13 mouse cellular contexts compared by ENCODE assay signal in genomic region chr1:133020137-133020894, GRCm38 (mm10). TPM values are rescaled to one million over a fixed set of nuclear protein-coding genes. Genes with fewer than 3 reads are reported as not detected.
A peak's percentile ranks its signal among the peaks of the same experiment; 100 is the strongest.
DNase-seq lines count a peak whose midpoint lies in the region; ATAC-seq lines count a peak whose summit lies in the region.
"Had no signal": no experiment of that assay in that cellular context is flagged by ENCODE, and none has a peak within 500 bp of the region (broad histone marks: within the 10 kb centered on the region; RNA-seq: fewer than 3 reads in every experiment).

No protein-coding gene starts in this region.

- 59% methylated on average over 3 of the region's 3 CpGs for WGBS in liver, embryonic 13.5 days (ENCODE audit: insufficient replicate concordance)
- 65% methylated on average over 3 of the region's 3 CpGs for WGBS in forebrain, embryonic 12.5 days

- DNase-seq in heart, adult 11 months = peak; percentile 72
- DNase-seq in heart, adult 8-10 months (ENCODE audit: low spot score) = no peak
- DNase-seq in 416B (ENCODE audit: low read depth) = peak; percentile 86
- peak; percentile 85 for DNase-seq in R1 (ENCODE audit: low read depth, low spot score)
- no peak for DNase-seq in liver, embryonic 13.5 days
- no peak for DNase-seq in frontal cortex, postnatal 36 days (ENCODE audit: low spot score in 2 of 2)
- no peak for DNase-seq in kidney, postnatal 14 days
- DNase-seq: embryo, embryonic 11 days had no signal

- H3K4me3 ChIP-seq in liver, embryonic 13.5 days (replicated peaks) = no peak overlapping the region
- H3K4me3 ChIP-seq in forebrain, embryonic 12.5 days (replicated peaks) = no peak overlapping the region
- H3K4me3 ChIP-seq: hindbrain, embryonic 15.5 days; midbrain, embryonic 10.5 days; neural tube, embryonic 13.5 days had no signal

- H3K27ac ChIP-seq in liver, embryonic 13.5 days = peak overlapping the region; percentile 50
- no peak overlapping the region for H3K27ac ChIP-seq in forebrain, embryonic 12.5 days
- H3K27ac ChIP-seq: hindbrain, embryonic 15.5 days; midbrain, embryonic 10.5 days; neural tube, embryonic 13.5 days had no signal

- ATAC-seq in liver, embryonic 13.5 days (ENCODE audit: low read depth) = no peak; the same call in 1 of the 2 replicates
- ATAC-seq in forebrain, embryonic 12.5 days (ENCODE audit: low FRiP score) = no peak

- peak overlapping the region; percentile 43 for H3K9ac ChIP-seq in liver, embryonic 13.5 days
- H3K9ac ChIP-seq in forebrain, embryonic 12.5 days = no peak overlapping the region
- H3K9ac ChIP-seq: hindbrain, embryonic 15.5 days; neural tube, embryonic 13.5 days had no signal

- H3K4me1 ChIP-seq in liver, embryonic 13.5 days (replicated peaks) = peaks cover 36% of the 10 kb centered on the region
- H3K4me1 ChIP-seq in forebrain, embryonic 12.5 days = peaks cover 14% of the 10 kb centered on the region

- H3K36me3 ChIP-seq in liver, embryonic 13.5 days = peaks cover 41% of the 10 kb centered on the region
- peaks cover 33% of the 10 kb centered on the region for H3K36me3 ChIP-seq in forebrain, embryonic 12.5 days (replicated peaks)

- H3K4me2 ChIP-seq in liver, embryonic 13.5 days = 0 out of 2 replicates have a peak overlapping the region, but pooled peaks have one; percentile 23
- H3K4me2 ChIP-seq in forebrain, embryonic 12.5 days = no peak overlapping the region
- H3K4me2 ChIP-seq: heart, embryonic 11.5 days; hindbrain, embryonic 15.5 days; neural tube, embryonic 13.5 days had no signal

- H3K9me3 ChIP-seq in liver, embryonic 13.5 days (replicated peaks) = no peaks in the 10 kb centered on the region
- H3K9me3 ChIP-seq in forebrain, embryonic 12.5 days = no peaks in the 10 kb centered on the region
- H3K9me3 ChIP-seq: hindbrain, embryonic 15.5 days; midbrain, embryonic 10.5 days; neural tube, embryonic 13.5 days had no signal

- H3K27me3 ChIP-seq in liver, embryonic 13.5 days = no peaks in the 10 kb centered on the region
- H3K27me3 ChIP-seq in forebrain, embryonic 12.5 days = no peaks in the 10 kb centered on the region
- H3K27me3 ChIP-seq: hindbrain, embryonic 15.5 days; neural tube, embryonic 13.5 days had no signal

RNA-seq across cellular contexts. Expression of gene Mdm4, which starts 10.0 kb away (rescaled TPM):
- 10 to 100 TPM; 19.5 to 30.7 (median 22.6) TPM for total RNA-seq in heart, adult 8-10 months (2022)
- polyA plus RNA-seq in liver, embryonic 13.5 days (2015; fragmentation: Nextera tagmentation; extraction: Ambion mirVana) = 16.6 and 16.8 TPM in 2 replicates
- 52.8 and 53.1 TPM in 2 replicates for polyA plus RNA-seq in forebrain, embryonic 12.5 days (2016; fragmentation: Nextera tagmentation; extraction: Ambion mirVana)

RNA-seq across cellular contexts. Expression of gene Pik3c2b, which starts 25.2 kb away (rescaled TPM):
- total RNA-seq in heart, adult 8-10 months (2022) = 10 to 100 TPM; 19.2 to 20.8 (median 19.9) TPM
- polyA plus RNA-seq in liver, embryonic 13.5 days (2015; fragmentation: Nextera tagmentation; extraction: Ambion mirVana) = 0.82 and 1.2 TPM in 2 replicates
- polyA plus RNA-seq in forebrain, embryonic 12.5 days (2016; fragmentation: Nextera tagmentation; extraction: Ambion mirVana) = 21.3 and 22.0 TPM in 2 replicates

Comparison
In these comparisons a context has a peak if more than half of its experiments do, and no peak if none do; other contexts are left out.
1. DNase-seq: peak in heart, adult 11 months (single experiment), 416B (single experiment) and R1 (single experiment); none in heart, adult 8-10 months (single experiment), liver, embryonic 13.5 days (single experiment), frontal cortex, postnatal 36 days (0 of 2) and kidney, postnatal 14 days (single experiment).
2. RNA of gene Pik3c2b, which starts 25.2 kb away (polyA plus RNA-seq): 21.3 to 22.0 TPM in forebrain, embryonic 12.5 days; 0.82 to 1.2 TPM in liver, embryonic 13.5 days; every median in the first group is over 10 times any median in the second.